In genomic region chr10:115381506-115382084, GRCm38 (mm10) we compare ENCODE assay signal across 18 mouse cellular contexts. TPM values are rescaled to one million over a fixed set of nuclear protein-coding genes. Genes with fewer than 3 reads are reported as not detected.
DNase-seq lines count a peak whose midpoint lies in the region; ATAC-seq and TF ChIP-seq lines count a peak whose summit lies in the region.
"Had no signal": no experiment of that assay in that cellular context is flagged by ENCODE, and none has a peak within 500 bp of the region (broad histone marks: within the 10 kb centered on the region; RNA-seq: fewer than 3 reads in every experiment).

No protein-coding gene starts in this region.

- no peak for ATAC-seq in forebrain, embryonic 11.5 days (replicated peaks; ENCODE audit: low FRiP score)
- no peak for ATAC-seq in midbrain, postnatal 0 days (ENCODE audit: low FRiP score)
- ATAC-seq: liver, embryonic 12.5 days had no signal

- H3K4me1 ChIP-seq in forebrain, embryonic 10.5 days, result peaks cover 28% of the 10 kb centered on the region
- H3K4me1 ChIP-seq in forebrain, embryonic 11.5 days (replicated peaks; ENCODE audit: control insufficient read depth, insufficient read depth, low read length), result peaks cover 3% of the 10 kb centered on the region; the same call in 1 of the 2 replicates
- peaks cover 26% of the 10 kb centered on the region for H3K4me1 ChIP-seq in midbrain, embryonic 10.5 days
- H3K4me1 ChIP-seq in midbrain, postnatal 0 days (ENCODE audit: insufficient read depth, low read length), result peaks cover 6% of the 10 kb centered on the region; the same call in 1 of the 2 replicates

- peak overlapping the region; percentile 77; the same call in 1 of the 2 replicates for H3K4me3 ChIP-seq in forebrain, embryonic 10.5 days
- H3K4me3 ChIP-seq in forebrain, embryonic 11.5 days (ENCODE audit: low read depth, low read length), result no peak overlapping the region
- H3K4me3 ChIP-seq in midbrain, embryonic 10.5 days, result peak overlapping the region; percentile 78; the same call in 1 of the 2 replicates
- H3K4me3 ChIP-seq in midbrain, postnatal 0 days (ENCODE audit: low read depth, low read length), result no peak overlapping the region
- H3K4me3 ChIP-seq: liver, embryonic 12.5 days; lung, embryonic 15.5 days had no signal

- H3K4me2 ChIP-seq in forebrain, embryonic 11.5 days (ENCODE audit: low read depth, low read length, severe bottlenecking), result no peak overlapping the region
- no peak overlapping the region for H3K4me2 ChIP-seq in midbrain, postnatal 0 days (ENCODE audit: low read depth, low read length, poor library complexity, severe bottlenecking)

- no peak overlapping the region for H3K9ac ChIP-seq in forebrain, embryonic 11.5 days (ENCODE audit: low read length)
- no peak overlapping the region for H3K9ac ChIP-seq in midbrain, postnatal 0 days (replicated peaks; ENCODE audit: low read length, poor library complexity, severe bottlenecking)
- H3K9ac ChIP-seq: liver, embryonic 12.5 days; lung, embryonic 15.5 days had no signal

- H3K9me3 ChIP-seq in forebrain, embryonic 10.5 days, result no peaks in the 10 kb centered on the region
- no peaks in the 10 kb centered on the region for H3K9me3 ChIP-seq in forebrain, embryonic 11.5 days (ENCODE audit: control insufficient read depth, low read length)
- H3K9me3 ChIP-seq in midbrain, embryonic 10.5 days (replicated peaks), result no peaks in the 10 kb centered on the region
- H3K9me3 ChIP-seq in midbrain, postnatal 0 days (ENCODE audit: low read length), result no peaks in the 10 kb centered on the region
- H3K9me3 ChIP-seq: G1E; heart, embryonic 10.5 days; limb, embryonic 10.5 days; liver, embryonic 12.5 days; lung, embryonic 15.5 days had no signal

- TF ChIP-seq CTCF in midbrain, postnatal 0 days (IDR thresholded peaks at IDR 0.05), result no peak

- no peak for DNase-seq in forebrain, embryonic 10.5 days (ENCODE audit: extremely low spot score, low spot score)
- DNase-seq in forebrain, embryonic 11.5 days (ENCODE audit: low spot score), result no peak
- DNase-seq in midbrain, embryonic 10.5 days (ENCODE audit: low spot score), result no peak
- no peak for DNase-seq in midbrain, postnatal 0 days (ENCODE audit: low spot score)
- peak; percentile 64 for DNase-seq in Muller cell, postnatal 12 days (ENCODE audit: inconsistent ontology term)
- DNase-seq in naive thymus-derived CD4-positive, alpha-beta T cell, adult 2 months (ENCODE audit: low read depth), result peak; percentile 20
- DNase-seq in kidney, adult 11 months, result no peak
- no peak for DNase-seq in thymus, postnatal 10 days (ENCODE audit: low spot score in 2 of 2)
- DNase-seq: adrenal gland, postnatal 25 days; cerebellum, adult 9-11 months; embryo, embryonic 11 days; gastrocnemius, postnatal 14 days; thymus, postnatal 36 days had no signal

- H3K27ac ChIP-seq in forebrain, embryonic 10.5 days, result no peak overlapping the region
- H3K27ac ChIP-seq in forebrain, embryonic 11.5 days (ENCODE audit: low read depth, low read length), result no peak overlapping the region
- no peak overlapping the region for H3K27ac ChIP-seq in midbrain, embryonic 10.5 days (replicated peaks)
- no peak overlapping the region for H3K27ac ChIP-seq in midbrain, postnatal 0 days (ENCODE audit: low read depth, low read length)
- H3K27ac ChIP-seq: limb, embryonic 10.5 days; liver, embryonic 12.5 days; lung, embryonic 15.5 days had no signal

- H3K36me3 ChIP-seq in forebrain, embryonic 10.5 days (replicated peaks), result peaks cover 19% of the 10 kb centered on the region
- H3K36me3 ChIP-seq in forebrain, embryonic 11.5 days (ENCODE audit: control insufficient read depth, insufficient read depth, low read length), result no peaks in the 10 kb centered on the region; the same call in 1 of the 2 replicates
- H3K36me3 ChIP-seq in midbrain, embryonic 10.5 days, result peaks cover 12% of the 10 kb centered on the region
- no peaks in the 10 kb centered on the region for H3K36me3 ChIP-seq in midbrain, postnatal 0 days (ENCODE audit: insufficient read depth, low read length)
- H3K36me3 ChIP-seq: lung, embryonic 15.5 days had no signal

- H3K27me3 ChIP-seq in forebrain, embryonic 10.5 days (ENCODE audit: poor library complexity, severe bottlenecking), result no peaks in the 10 kb centered on the region
- H3K27me3 ChIP-seq in forebrain, embryonic 11.5 days (ENCODE audit: control insufficient read depth, insufficient read depth, low read length), result no peaks in the 10 kb centered on the region
- no peaks in the 10 kb centered on the region for H3K27me3 ChIP-seq in midbrain, embryonic 10.5 days (ENCODE audit: low read depth, poor library complexity, severe bottlenecking)
- no peaks in the 10 kb centered on the region for H3K27me3 ChIP-seq in midbrain, postnatal 0 days (ENCODE audit: insufficient read depth, low read length)
- H3K27me3 ChIP-seq: liver, embryonic 12.5 days; lung, embryonic 15.5 days had no signal

- WGBS in forebrain, embryonic 10.5 days, result 89% methylated on average over 2 of the region's 2 CpGs
- WGBS in forebrain, embryonic 11.5 days, result 79% methylated on average over 2 of the region's 2 CpGs
- 83% methylated on average over 2 of the region's 2 CpGs for WGBS in midbrain, embryonic 10.5 days
- 77% methylated on average over 2 of the region's 2 CpGs for WGBS in midbrain, postnatal 0 days

RNA-seq across cellular contexts. Expression of gene Thap2, which starts 2.6 kb away (rescaled TPM):
- polyA plus RNA-seq in forebrain, embryonic 10.5 days (2016; fragmentation: Nextera tagmentation; extraction: Ambion mirVana), result 19.1 and 22.3 TPM in 2 replicates
- polyA plus RNA-seq in forebrain, embryonic 11.5 days (2014; fragmentation: Nextera tagmentation; extraction: Ambion mirVana), result 26.1 and 29.2 TPM in 2 replicates
- polyA plus RNA-seq in midbrain, embryonic 10.5 days (2016; fragmentation: Nextera tagmentation; extraction: Ambion mirVana), result 25.0 and 27.3 TPM in 2 replicates
- 10.4 and 12.2 TPM in 2 replicates for total RNA-seq in midbrain, postnatal 0 days (2014; rRNA removed)
- 9.1 and 9.9 TPM in 2 replicates for polyA plus RNA-seq in midbrain, postnatal 0 days (2015; fragmentation: Nextera tagmentation; extraction: Ambion mirVana)

RNA-seq across cellular contexts. Expression of gene Zfc3h1, which starts 3.2 kb away (rescaled TPM):
- 14.7 and 18.0 TPM in 2 replicates for polyA plus RNA-seq in forebrain, embryonic 10.5 days (2016; fragmentation: Nextera tagmentation; extraction: Ambion mirVana)
- 23.1 and 29.4 TPM in 2 replicates for polyA plus RNA-seq in forebrain, embryonic 11.5 days (2014; fragmentation: Nextera tagmentation; extraction: Ambion mirVana)
- polyA plus RNA-seq in midbrain, embryonic 10.5 days (2016; fragmentation: Nextera tagmentation; extraction: Ambion mirVana), result 15.6 and 18.0 TPM in 2 replicates
- 43.2 and 50.1 TPM in 2 replicates for total RNA-seq in midbrain, postnatal 0 days (2014; rRNA removed)
- polyA plus RNA-seq in midbrain, postnatal 0 days (2015; fragmentation: Nextera tagmentation; extraction: Ambion mirVana), result 8.1 and 10.6 TPM in 2 replicates

RNA-seq across cellular contexts. Expression of gene Tmem19, which starts 19.3 kb away (rescaled TPM):
- polyA plus RNA-seq in forebrain, embryonic 10.5 days (2016; fragmentation: Nextera tagmentation; extraction: Ambion mirVana), result 27.3 and 30.1 TPM in 2 replicates
- polyA plus RNA-seq in forebrain, embryonic 11.5 days (2014; fragmentation: Nextera tagmentation; extraction: Ambion mirVana), result 32.6 and 33.7 TPM in 2 replicates
- 30.4 and 35.2 TPM in 2 replicates for polyA plus RNA-seq in midbrain, embryonic 10.5 days (2016; fragmentation: Nextera tagmentation; extraction: Ambion mirVana)
- 22.1 and 29.0 TPM in 2 replicates for total RNA-seq in midbrain, postnatal 0 days (2014; rRNA removed)
- 36.6 and 37.4 TPM in 2 replicates for polyA plus RNA-seq in midbrain, postnatal 0 days (2015; fragmentation: Nextera tagmentation; extraction: Ambion mirVana)

Comparison
In these comparisons a context has a peak if more than half of its experiments do, and no peak if none do; other contexts are left out.
1. H3K4me3 ChIP-seq: peak in forebrain, embryonic 10.5 days (single experiment) and midbrain, embryonic 10.5 days (single experiment); none in forebrain, embryonic 11.5 days (single experiment) and midbrain, postnatal 0 days (single experiment).
2. DNase-seq: peak in Muller cell, postnatal 12 days (single experiment) and naive thymus-derived CD4-positive, alpha-beta T cell, adult 2 months (single experiment); none in forebrain, embryonic 10.5 days (single experiment), forebrain, embryonic 11.5 days (single experiment), midbrain, embryonic 10.5 days (single experiment), midbrain, postnatal 0 days (single experiment), kidney, adult 11 months (single experiment) and thymus, postnatal 10 days (0 of 2).